Mouse (Mus musculus) kidney, adult 11 months (tissue): ENCODE measurements around the gene Atp13a2.

Experiments
- DNase-seq: peaks from one replicate; pipeline ENCODE4 v3.0.0; 2022

Atp13a2 gene

GRCm38 (mm10) chr4:140986711-140987395 is at the start of gene Atp13a2:
Gene Atp13a2, plus strand, starts transcription at chr4:140986873.
- peak; percentile 86 for DNase-seq

GRCm38 (mm10) chr4:140944356-140944755 is 42.3 kb upstream of the Atp13a2 start:
- DNase-seq, result no peak

GRCm38 (mm10) chr4:140944961-140945442 is 41.7 kb upstream of the Atp13a2 start:
- DNase-seq, result no peak

GRCm38 (mm10) chr4:140945571-140945970 is 41.1 kb upstream of the Atp13a2 start:
- no peak for DNase-seq

GRCm38 (mm10) chr4:140946048-140946447 is 40.6 kb upstream of the Atp13a2 start:
- DNase-seq, result no peak

- DNase-seq, result no peak
Measured at GRCm38 (mm10) chr4:140946580-140947205, 40.0 kb upstream of the Atp13a2 start.

- peak; percentile 46 for DNase-seq
Measured at GRCm38 (mm10) chr4:140947487-140948440, 38.9 kb upstream of the Atp13a2 start.

- peak; percentile 82 for DNase-seq
Measured at GRCm38 (mm10) chr4:140948481-140948880, 38.2 kb upstream of the Atp13a2 start.

GRCm38 (mm10) chr4:140949052-140949451 is 37.6 kb upstream of the Atp13a2 start:
- DNase-seq, result no peak

- DNase-seq, result no peak
Measured at GRCm38 (mm10) chr4:140949616-140950015, 37.1 kb upstream of the Atp13a2 start.

GRCm38 (mm10) chr4:140950574-140950973 is 36.1 kb upstream of the Atp13a2 start:
- DNase-seq, result no peak

GRCm38 (mm10) chr4:140951861-140952641 is 34.6 kb upstream of the Atp13a2 start:
- no peak for DNase-seq

GRCm38 (mm10) chr4:140957131-140957702 is 29.5 kb upstream of the Atp13a2 start:
- DNase-seq, result no peak

GRCm38 (mm10) chr4:140957725-140958124 is 28.9 kb upstream of the Atp13a2 start:
- DNase-seq, result peak; percentile 59

GRCm38 (mm10) chr4:140958319-140958718 is 28.4 kb upstream of the Atp13a2 start:
- DNase-seq, result no peak

- DNase-seq, result no peak
Measured at GRCm38 (mm10) chr4:140959128-140959679, 27.5 kb upstream of the Atp13a2 start.

- DNase-seq, result no peak
Measured at GRCm38 (mm10) chr4:140959715-140960479, 26.8 kb upstream of the Atp13a2 start.

GRCm38 (mm10) chr4:140960781-140961466 is 25.7 kb upstream of the Atp13a2 start, which contains the start of gene Sdhb:
Gene Sdhb, plus strand, starts transcription at chr4:140961203.
- peak; percentile 99 for DNase-seq

- DNase-seq, result peak; percentile 40
Measured at GRCm38 (mm10) chr4:140961467-140962206, 25.0 kb upstream of the Atp13a2 start.
